Comparison of ENCODE assay signal across 9 mouse cellular contexts in genomic region chr1:143644221-143644620, GRCm38 (mm10). TPM values are rescaled to one million over a fixed set of nuclear protein-coding genes. Genes with fewer than 3 reads are reported as not detected.
DNase-seq lines count a peak whose midpoint lies in the region; ATAC-seq lines count a peak whose summit lies in the region.
"Had no signal": no experiment of that assay in that cellular context is flagged by ENCODE, and none has a peak within 500 bp of the region (broad histone marks: within the 10 kb centered on the region; RNA-seq: fewer than 3 reads in every experiment).

No protein-coding gene starts in this region.

- no peaks in the 10 kb centered on the region for H3K9me3 ChIP-seq in hindbrain, embryonic 14.5 days (ENCODE audit: control insufficient read depth, low read length)
- H3K9me3 ChIP-seq in neural tube, embryonic 15.5 days (replicated peaks) = no peaks in the 10 kb centered on the region
- H3K9me3 ChIP-seq: limb, embryonic 13.5 days had no signal

- peak; percentile 14 for DNase-seq in gastrocnemius, adult 18-20 months (ENCODE audit: low spot score)
- no peak for DNase-seq in gastrocnemius, postnatal 25 days
- DNase-seq in A20 (ENCODE audit: low read depth, low spot score) = peak; percentile 64
- DNase-seq in brain, embryonic 18.5 days (ENCODE audit: low read depth, low spot score) = peak; percentile 66
- DNase-seq in hindbrain, embryonic 14.5 days (ENCODE audit: low spot score) = peak; percentile 88
- no peak for DNase-seq in urinary bladder, adult 2 months (ENCODE audit: low spot score)
- no peak for DNase-seq in testis, postnatal 14 days (ENCODE audit: low spot score)

- no peak overlapping the region for H3K9ac ChIP-seq in hindbrain, embryonic 14.5 days
- no peak overlapping the region for H3K9ac ChIP-seq in neural tube, embryonic 15.5 days (replicated peaks)
- H3K9ac ChIP-seq: limb, embryonic 13.5 days had no signal

- ATAC-seq in hindbrain, embryonic 14.5 days (ENCODE audit: low FRiP score) = peak; percentile 44
- ATAC-seq in neural tube, embryonic 15.5 days (ENCODE audit: low FRiP score) = peak; percentile 26; the same call in 1 of the 2 replicates

- H3K4me3 ChIP-seq in hindbrain, embryonic 14.5 days (replicated peaks; ENCODE audit: low read length) = peak overlapping the region; percentile 30
- peak overlapping the region; percentile 36 for H3K4me3 ChIP-seq in neural tube, embryonic 15.5 days (replicated peaks)
- H3K4me3 ChIP-seq: limb, embryonic 13.5 days had no signal

- 97% methylated on average over 2 of the region's 2 CpGs for WGBS in hindbrain, embryonic 14.5 days
- WGBS in neural tube, embryonic 15.5 days = 95% methylated on average over 2 of the region's 2 CpGs

- H3K4me2 ChIP-seq in hindbrain, embryonic 14.5 days (replicated peaks) = peak overlapping the region; percentile 40
- H3K4me2 ChIP-seq in neural tube, embryonic 15.5 days = peak overlapping the region; percentile 20
- H3K4me2 ChIP-seq: limb, embryonic 13.5 days had no signal

- H3K27ac ChIP-seq in hindbrain, embryonic 14.5 days = no peak overlapping the region
- no peak overlapping the region for H3K27ac ChIP-seq in neural tube, embryonic 15.5 days (replicated peaks)
- H3K27ac ChIP-seq: limb, embryonic 13.5 days had no signal

- H3K27me3 ChIP-seq in hindbrain, embryonic 14.5 days (ENCODE audit: control insufficient read depth, insufficient read depth, low read length) = no peaks in the 10 kb centered on the region
- H3K27me3 ChIP-seq in neural tube, embryonic 15.5 days (replicated peaks) = no peaks in the 10 kb centered on the region
- H3K27me3 ChIP-seq: limb, embryonic 13.5 days had no signal

- peaks cover 13% of the 10 kb centered on the region for H3K36me3 ChIP-seq in hindbrain, embryonic 14.5 days (replicated peaks; ENCODE audit: control insufficient read depth, insufficient read depth)
- H3K36me3 ChIP-seq in neural tube, embryonic 15.5 days = no peaks in the 10 kb centered on the region; the same call in 1 of the 2 replicates
- H3K36me3 ChIP-seq: limb, embryonic 13.5 days had no signal

- peaks cover 11% of the 10 kb centered on the region; the same call in 1 of the 2 replicates for H3K4me1 ChIP-seq in hindbrain, embryonic 14.5 days (replicated peaks; ENCODE audit: control insufficient read depth, insufficient read depth, low read length)
- peaks cover 13% of the 10 kb centered on the region for H3K4me1 ChIP-seq in neural tube, embryonic 15.5 days

RNA-seq across cellular contexts. Expression of gene B3galt2, which starts 3.8 kb away (rescaled TPM):
- under 1 TPM; 0.53 to 0.76 TPM for total RNA-seq in gastrocnemius, adult 18-20 months (2021)
- 1 to 10 TPM in 1 of 2 experiments, under 1 TPM in 1; 0.97 to 3.3 TPM for total RNA-seq in gastrocnemius, postnatal 25 days (2021)
- 9.4 and 9.7 TPM in 2 replicates for polyA plus RNA-seq in hindbrain, embryonic 14.5 days (2014; fragmentation: Nextera tagmentation; extraction: Ambion mirVana)
- 5.8 and 7.4 TPM in 2 replicates for polyA plus RNA-seq in neural tube, embryonic 15.5 days (2015; fragmentation: Nextera tagmentation; extraction: Ambion mirVana)
- polyA plus RNA-seq in urinary bladder, adult 2 months (2012; rRNA removed) = 0.37 and 0.59 TPM in 2 replicates

RNA-seq across cellular contexts. Expression of gene Cdc73, which starts 58.5 kb away (rescaled TPM):
- total RNA-seq in gastrocnemius, adult 18-20 months (2021) = 10 to 100 TPM; 47.1 to 54.6 TPM
- total RNA-seq in gastrocnemius, postnatal 25 days (2021) = 10 to 100 TPM; 36.0 to 36.6 TPM
- polyA plus RNA-seq in hindbrain, embryonic 14.5 days (2014; fragmentation: Nextera tagmentation; extraction: Ambion mirVana) = 15.4 and 17.4 TPM in 2 replicates
- 17.9 and 19.9 TPM in 2 replicates for polyA plus RNA-seq in neural tube, embryonic 15.5 days (2015; fragmentation: Nextera tagmentation; extraction: Ambion mirVana)
- 18.5 and 19.4 TPM in 2 replicates for polyA plus RNA-seq in urinary bladder, adult 2 months (2012; rRNA removed)

Comparison
In these comparisons a context has a peak if more than half of its experiments do, and no peak if none do; other contexts are left out.
1. DNase-seq: peak in gastrocnemius, adult 18-20 months (single experiment), A20 (single experiment), brain, embryonic 18.5 days (single experiment) and hindbrain, embryonic 14.5 days (single experiment); none in gastrocnemius, postnatal 25 days (single experiment), urinary bladder, adult 2 months (single experiment) and testis, postnatal 14 days (single experiment).